Mouse (Mus musculus) midbrain, embryonic 11.5 days (tissue): ENCODE measurements around the gene Uhrf1bp1l. TPM values are rescaled to one million over a fixed set of nuclear protein-coding genes. Genes with fewer than 3 reads are reported as not detected.

ENCODE experiments used
- ATAC-seq: fragments of 200-750 bp; cut with Nextera tagmentation; 2 replicates; pipeline ENCODE4 v1.8.0; 2017; ENCODE audit warnings: moderate TSS enrichment, moderate library complexity; ENCODE audit not compliant: low FRiP score
- DNase-seq: peaks from one replicate; pipeline ENCODE4 v3.0.0; 2015; ENCODE audit warnings: low spot score; ENCODE audit errors: missing footprints
- H3K27ac ChIP-seq: fragments of 300-500 bp; sonication (generic); 2 replicates; pipeline ENCODE4 v1.5.1; 2014; ENCODE audit warnings: low read depth, low read length
- H3K27me3 ChIP-seq: fragments of 300-500 bp; sonication (generic); 2 replicates; pipeline ENCODE4 v1.6.1; 2014; ENCODE audit warnings: mild to moderate bottlenecking, low read length, moderate library complexity, mixed read lengths; ENCODE audit not compliant: control insufficient read depth, insufficient read depth
- H3K36me3 ChIP-seq: fragments of 300-500 bp; sonication (generic); 2 replicates; pipeline ENCODE4 v1.6.1; 2014; ENCODE audit warnings: mild to moderate bottlenecking, low read length, moderate library complexity, mixed read lengths; ENCODE audit not compliant: control insufficient read depth, insufficient read depth
- H3K4me1 ChIP-seq: fragments of 300-500 bp; sonication (generic); 2 replicates; pipeline ENCODE4 v1.6.1; 2014; ENCODE audit warnings: low read length; ENCODE audit not compliant: control insufficient read depth, insufficient read depth
- H3K4me2 ChIP-seq: fragments of 300-500 bp; sonication (generic); 2 replicates; pipeline ENCODE4 v1.6.1; 2014; ENCODE audit warnings: mild to moderate bottlenecking, moderate library complexity
- H3K4me3 ChIP-seq: fragments of 300-500 bp; sonication (generic); 2 replicates; pipeline ENCODE4 v1.5.1; 2014; ENCODE audit warnings: low read depth, low read length
- H3K9ac ChIP-seq: fragments of 300-500 bp; sonication (generic); 2 replicates; pipeline ENCODE4 v1.6.1; 2014; ENCODE audit warnings: low read length
- H3K9me3 ChIP-seq: fragments of 300-500 bp; sonication (generic); 2 replicates; pipeline ENCODE4 v1.6.1; 2016; ENCODE audit warnings: low read length; ENCODE audit not compliant: control insufficient read depth
- WGBS: fragments of 180-500 bp; shearing (Covaris S2); extraction: QIAGEN DNeasy Blood & Tissue Kit; methylation state at CpG from one replicate; pipeline ENCODE4 v1.1.7; 2014; 5-methylcytosine and 5-hydroxymethylcytosine counted together
- polyA plus RNA-seq: library from polyadenylated mRNA; unstranded; fragments of >200 nt; fragmentation: Nextera tagmentation; extraction: Ambion mirVana; gene quantifications from 2 replicates; pipeline ENCODE4 v1.2.1, GENCODE M21; 2014

Uhrf1bp1l gene
- polyA plus RNA-seq, 1 experiment from 2014 or later = 28.8 TPM

- Histone ChIP-seq H3K27me3 (no peaks in the 10 kb centered on the region), H3K4me3 (no peak overlapping the region), H3K4me1 (no peaks in the 10 kb centered on the region), H3K27ac (no peak overlapping the region), H3K4me2 (no peak overlapping the region), H3K9me3 (no peaks in the 10 kb centered on the region), H3K36me3 (peaks cover 9% of the 10 kb centered on the region), H3K9ac (no peak overlapping the region)
- ATAC-seq = no peak
- DNase-seq = no peak
- 97% methylated on average over 3 of the region's 3 CpGs for WGBS
Measured at GRCm38 (mm10) chr10:89720796-89721195, 24.0 kb upstream of the Uhrf1bp1l start.

- no peak overlapping the region for H3K4me3 ChIP-seq
- ATAC-seq (no peak), DNase-seq (no peak)
- peaks cover 10% of the 10 kb centered on the region for H3K36me3 ChIP-seq
- H3K4me1 ChIP-seq = no peaks in the 10 kb centered on the region
- WGBS = 90% methylated on average over 14 of the region's 14 CpGs
- no peak overlapping the region for H3K27ac ChIP-seq
- H3K4me2 ChIP-seq = no peak overlapping the region
- H3K9me3 ChIP-seq = no peaks in the 10 kb centered on the region
- no peaks in the 10 kb centered on the region for H3K27me3 ChIP-seq
- no peak overlapping the region for H3K9ac ChIP-seq
Measured at GRCm38 (mm10) chr10:89722247-89723195, 22.3 kb upstream of the Uhrf1bp1l start.

GRCm38 (mm10) chr10:89730386-89730785 lies 14.4 kb upstream of the Uhrf1bp1l start:
- Histone ChIP-seq H3K9ac (no peak overlapping the region), H3K4me3 (no peak overlapping the region), H3K36me3 (peaks cover 3% of the 10 kb centered on the region; the same call in 1 of the 2 replicates), H3K4me1 (peaks cover 10% of the 10 kb centered on the region), H3K9me3 (no peaks in the 10 kb centered on the region), H3K4me2 (no peak overlapping the region), H3K27me3 (no peaks in the 10 kb centered on the region), H3K27ac (no peak overlapping the region)
- ATAC-seq (no peak), DNase-seq (no peak)
- WGBS = 84% methylated on average over 6 of the region's 6 CpGs

GRCm38 (mm10) chr10:89731341-89731740 lies 13.4 kb upstream of the Uhrf1bp1l start:
- no peaks in the 10 kb centered on the region for H3K36me3 ChIP-seq
- H3K4me3 ChIP-seq = peak overlapping the region; percentile 67
- peak overlapping the region; percentile 73 for H3K4me2 ChIP-seq
- H3K9me3 ChIP-seq = no peaks in the 10 kb centered on the region
- H3K27ac ChIP-seq = no peak overlapping the region
- peaks cover 10% of the 10 kb centered on the region for H3K4me1 ChIP-seq
- no peak for ATAC-seq
- H3K9ac ChIP-seq = peak overlapping the region; percentile 73
- no peaks in the 10 kb centered on the region for H3K27me3 ChIP-seq
- 12% methylated on average over 5 of the region's 5 CpGs for WGBS
- no peak for DNase-seq

- no peaks in the 10 kb centered on the region for H3K27me3 ChIP-seq
- no peak within 1 kb of the TSS for H3K27ac ChIP-seq
- ATAC-seq = peak; percentile 99
- H3K9me3 ChIP-seq = no peaks in the 10 kb centered on the region
- peak within 1 kb of the TSS; percentile 73 for H3K4me2 ChIP-seq
- whole genome bisulfite sequencing = 2% methylated on average over 49 of the region's 49 CpGs
- peak within 1 kb of the TSS; percentile 67 for H3K4me3 ChIP-seq
- H3K9ac ChIP-seq = peak within 1 kb of the TSS; percentile 73
- DNase-seq = peak; percentile 98
- H3K36me3 ChIP-seq = no peaks in the 10 kb centered on the region
- peaks cover 10% of the 10 kb centered on the region for H3K4me1 ChIP-seq
Measured at GRCm38 (mm10) chr10:89732001-89732794, 12.6 kb upstream of the Uhrf1bp1l start, which contains the start of gene Actr6. TSS of gene Actr6 (minus strand) at chr10:89732295.

GRCm38 (mm10) chr10:89737092-89737491 lies 7.7 kb upstream of the Uhrf1bp1l start:
- ATAC-seq (no peak), DNase-seq (peak; percentile 28)
- H3K9ac ChIP-seq = no peak overlapping the region
- no peak overlapping the region for H3K27ac ChIP-seq
- WGBS = 49% methylated on average over 5 of the region's 5 CpGs
- H3K36me3 ChIP-seq = no peaks in the 10 kb centered on the region
- H3K4me3 ChIP-seq = no peak overlapping the region
- no peaks in the 10 kb centered on the region for H3K9me3 ChIP-seq
- no peak overlapping the region for H3K4me2 ChIP-seq
- H3K27me3 ChIP-seq = no peaks in the 10 kb centered on the region
- H3K4me1 ChIP-seq = peaks cover 3% of the 10 kb centered on the region; the same call in 1 of the 2 replicates

- H3K9me3 ChIP-seq = no peaks in the 10 kb centered on the region
- no peaks in the 10 kb centered on the region for H3K36me3 ChIP-seq
- H3K27me3 ChIP-seq = no peaks in the 10 kb centered on the region
- H3K4me3 ChIP-seq = no peak overlapping the region
- ATAC-seq = no peak
- H3K9ac ChIP-seq = no peak overlapping the region
- no peaks in the 10 kb centered on the region; the same call in 1 of the 2 replicates for H3K4me1 ChIP-seq
- H3K4me2 ChIP-seq = no peak overlapping the region
- no peak overlapping the region for H3K27ac ChIP-seq
- WGBS = 94% methylated on average over 3 of the region's 3 CpGs
- peak; percentile 17 for DNase-seq
Measured at GRCm38 (mm10) chr10:89737887-89738286, 6.9 kb upstream of the Uhrf1bp1l start.

- no peak overlapping the region for H3K9ac ChIP-seq
- H3K4me2 ChIP-seq = no peak overlapping the region
- 90% methylated on average over 9 of the region's 9 CpGs for WGBS
- H3K36me3 ChIP-seq = no peaks in the 10 kb centered on the region
- H3K27ac ChIP-seq = no peak overlapping the region
- no peaks in the 10 kb centered on the region for H3K9me3 ChIP-seq
- no peaks in the 10 kb centered on the region for H3K4me1 ChIP-seq
- H3K4me3 ChIP-seq = no peak overlapping the region
- DNase-seq (peak; percentile 51), ATAC-seq (no peak)
- no peaks in the 10 kb centered on the region for H3K27me3 ChIP-seq
Measured at GRCm38 (mm10) chr10:89738395-89738794, 6.4 kb upstream of the Uhrf1bp1l start.

- Histone ChIP-seq H3K4me1 (peaks cover 2% of the 10 kb centered on the region; the same call in 1 of the 2 replicates), H3K9ac (no peak overlapping the region), H3K4me3 (no peak overlapping the region), H3K27ac (no peak overlapping the region), H3K9me3 (no peaks in the 10 kb centered on the region), H3K27me3 (no peaks in the 10 kb centered on the region), H3K36me3 (no peaks in the 10 kb centered on the region), H3K4me2 (no peak overlapping the region)
- WGBS = 52% methylated on average over 7 of the region's 7 CpGs
- DNase-seq (peak; percentile 23), ATAC-seq (no peak)
Measured at GRCm38 (mm10) chr10:89739703-89740102, 5.1 kb upstream of the Uhrf1bp1l start.
